Mouse (Mus musculus) bone marrow macrophage, adult 2 months (primary cell): ENCODE results near the gene Zmym5.
"Not testable (repeated sequence)": the region's sequence is repeated elsewhere in the genome, so short reads cannot be mapped to it uniquely, and the experiment has no call there.

Source experiments
- CTCF ChIP-seq: IDR thresholded peaks from 2 replicates; pipeline ENCODE4 v1.5.1; 2012; ENCODE audit warnings: low read depth, mild to moderate bottlenecking, low read length, moderate library complexity
- POLR2A ChIP-seq: IDR thresholded peaks from 2 replicates; pipeline ENCODE4 v1.6.1; 2012; ENCODE audit warnings: mild to moderate bottlenecking, low read depth, low read length, borderline replicate concordance

- TF ChIP-seq CTCF, POLR2A: not testable (repeated sequence)
These were observed 45.1 kb downstream of the Zmym5 start for GRCm38 (mm10) chr14:56766438-56766837.
